Mouse (Mus musculus): ENCODE measurements around the gene Spsb3.

DNA sequence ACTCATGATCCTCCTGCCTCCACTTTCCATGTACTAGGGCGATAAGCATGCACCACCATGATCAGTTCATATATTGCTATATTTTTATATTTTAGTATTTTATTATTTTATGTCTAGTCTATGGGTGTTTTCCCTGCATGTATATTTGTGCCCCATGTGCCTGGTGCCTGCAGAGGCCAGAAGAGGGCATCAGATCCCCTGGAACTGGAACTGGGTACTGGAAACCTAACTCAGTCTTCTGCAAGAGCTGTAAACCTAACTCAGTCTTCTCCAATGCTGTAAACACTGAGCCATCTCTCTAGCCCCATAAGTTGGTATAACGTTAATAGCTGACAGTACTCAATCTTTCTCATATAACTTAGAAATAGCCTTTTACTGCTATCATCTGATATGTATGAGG is 43.8 kb upstream of the Spsb3 start:
- TF ChIP-seq CTCF (IDR thresholded peaks at IDR 0.05; ENCODE audit: extremely low read depth, insufficient read depth, insufficient read length, insufficient replicate concordance) (no peak), POLR2A (IDR thresholded peaks at IDR 0.05; ENCODE audit: low read depth, low read length) (no peak)
